Mouse (Mus musculus) hindbrain, embryonic 14.5 days (tissue): ENCODE measurements around the gene Hk1. TPM values are rescaled to one million over a fixed set of nuclear protein-coding genes. Genes with fewer than 3 reads are reported as not detected.
A peak's percentile ranks its signal among the peaks of the same experiment; 100 is the strongest.

ENCODE experiments used
- ATAC-seq: fragments of 200-750 bp; cut with Nextera tagmentation; 2 replicates; pipeline ENCODE4 v1.8.0; 2017; ENCODE audit warnings: moderate number of reproducible peaks, mild to moderate bottlenecking, moderate TSS enrichment, moderate library complexity; ENCODE audit not compliant: low FRiP score
- DNase-seq: peaks from one replicate; pipeline ENCODE4 v3.0.0-alpha.2; 2015; ENCODE audit warnings: low spot score
- H3K27ac ChIP-seq: fragments of 300-500 bp; sonication (generic); 2 replicates; pipeline ENCODE4 v1.5.1; 2014; ENCODE audit warnings: mild to moderate bottlenecking, moderate library complexity
- H3K27me3 ChIP-seq: fragments of 300-500 bp; sonication (generic); 2 replicates; pipeline ENCODE4 v1.6.1; 2014; ENCODE audit warnings: mild to moderate bottlenecking, low read length, mixed read lengths; ENCODE audit not compliant: control insufficient read depth, insufficient read depth
- H3K36me3 ChIP-seq: fragments of 300-500 bp; sonication (generic); replicated peaks from 2 replicates; pipeline ENCODE4 v1.6.1; 2014; ENCODE audit not compliant: control insufficient read depth, insufficient read depth
- H3K4me1 ChIP-seq: fragments of 300-500 bp; sonication (generic); replicated peaks from 2 replicates; pipeline ENCODE4 v1.6.1; 2014; ENCODE audit warnings: antibody characterized with exemption, low read length, mixed read lengths; ENCODE audit not compliant: control insufficient read depth, insufficient read depth
- H3K4me2 ChIP-seq: fragments of 300-500 bp; sonication (generic); replicated peaks from 2 replicates; pipeline ENCODE4 v1.6.1; 2014; ENCODE audit warnings: mild to moderate bottlenecking, moderate library complexity
- H3K4me3 ChIP-seq: fragments of 300-500 bp; sonication (generic); replicated peaks from 2 replicates; pipeline ENCODE4 v1.5.1; 2014; ENCODE audit warnings: mild to moderate bottlenecking, low read length
- H3K9ac ChIP-seq: fragments of 300-500 bp; sonication (generic); 2 replicates; pipeline ENCODE4 v1.6.1; 2014
- H3K9me3 ChIP-seq: fragments of 300-500 bp; sonication (generic); 2 replicates; pipeline ENCODE4 v1.6.1; 2016; ENCODE audit warnings: low read length; ENCODE audit not compliant: control insufficient read depth
- WGBS: fragments of 180-500 bp; shearing (Covaris S2); extraction: QIAGEN DNeasy Blood & Tissue Kit; methylation state at CpG from one replicate; pipeline ENCODE4 v1.1.7; 2014; 5-methylcytosine and 5-hydroxymethylcytosine counted together
- polyA plus RNA-seq: library from polyadenylated mRNA; unstranded; fragments of >200 nt; fragmentation: Nextera tagmentation; extraction: Ambion mirVana; gene quantifications from 2 replicates; pipeline ENCODE4 v1.2.1, GENCODE M21; 2014

The Hk1 gene
- polyA plus RNA-seq, 1 experiment from 2014 or later = 89.9 TPM

DNA sequence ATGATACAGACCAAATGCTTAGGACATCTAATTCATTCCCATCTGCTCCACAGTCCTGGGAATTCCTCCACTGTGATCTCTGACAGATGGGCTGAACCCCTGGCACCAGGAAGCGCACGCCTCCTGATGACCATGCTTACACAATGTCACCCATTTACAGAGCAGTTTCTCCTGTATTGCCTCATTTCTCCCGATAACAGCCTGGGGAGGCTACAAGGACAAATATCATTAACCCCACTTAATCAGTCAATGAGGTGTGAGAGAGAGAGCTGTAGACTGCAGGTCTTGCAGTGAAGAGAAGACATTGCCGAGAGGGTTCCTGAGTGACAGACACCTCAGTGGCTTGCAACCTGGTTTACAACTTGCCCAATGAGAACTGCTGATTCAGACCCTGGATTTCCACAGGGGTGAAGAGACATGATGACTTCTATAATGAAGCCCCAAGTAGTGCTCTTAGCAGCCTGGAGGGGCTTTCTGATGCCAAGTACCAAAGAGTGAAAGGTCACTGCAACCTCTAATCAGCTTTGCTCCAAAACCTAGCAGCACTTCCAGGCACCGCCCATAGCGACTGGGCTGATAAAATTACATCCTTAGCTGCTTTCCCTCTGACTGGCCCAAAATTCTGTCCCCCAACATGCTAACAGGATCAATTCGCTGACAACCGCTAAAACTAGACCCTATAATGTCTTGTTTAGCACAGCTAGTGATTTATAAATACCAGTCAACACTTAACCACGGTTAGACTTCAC lies 35.5 kb downstream of the Hk1 start:
- no peak for DNase-seq
- H3K4me3 ChIP-seq = no peak overlapping the region
- no peaks in the 10 kb centered on the region for H3K9me3 ChIP-seq
- no peaks in the 10 kb centered on the region for H3K36me3 ChIP-seq
- no peak overlapping the region for H3K4me2 ChIP-seq
- H3K9ac ChIP-seq = no peak overlapping the region
- WGBS = 84% methylated on average over 9 of the region's 9 CpGs
- no peak overlapping the region for H3K27ac ChIP-seq
- no peak for ATAC-seq
- H3K27me3 ChIP-seq = no peaks in the 10 kb centered on the region
- H3K4me1 ChIP-seq = peaks cover 5% of the 10 kb centered on the region; the same call in 1 of the 2 replicates

DNA sequence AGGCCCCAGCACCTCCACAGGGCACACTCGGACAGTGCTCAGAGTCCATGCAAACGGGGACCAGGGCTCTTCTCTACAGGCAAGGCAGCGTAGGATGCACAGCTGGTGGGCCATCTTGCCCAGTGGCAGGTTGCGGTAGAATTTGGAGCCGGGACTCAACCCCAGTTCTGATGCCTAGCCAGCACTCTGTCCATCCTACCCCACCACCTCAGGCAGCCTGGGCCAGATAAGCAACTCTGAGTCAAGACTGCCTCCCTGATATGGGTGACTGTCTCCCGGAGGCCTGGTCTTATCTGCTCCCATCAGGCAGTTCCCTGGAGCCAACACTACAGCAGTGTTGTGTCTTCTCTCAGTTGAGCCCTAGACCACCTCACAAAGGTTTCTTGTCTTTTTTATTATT lies 37.2 kb downstream of the Hk1 start:
- Histone ChIP-seq H3K4me1 (peaks cover 18% of the 10 kb centered on the region), H3K9me3 (no peaks in the 10 kb centered on the region), H3K4me2 (no peak overlapping the region), H3K9ac (no peak overlapping the region), H3K27me3 (no peaks in the 10 kb centered on the region), H3K36me3 (no peaks in the 10 kb centered on the region), H3K4me3 (no peak overlapping the region), H3K27ac (no peak overlapping the region)
- no peak for ATAC-seq
- no peak for DNase-seq
- 86% methylated on average over 6 of the region's 6 CpGs for WGBS

DNA sequence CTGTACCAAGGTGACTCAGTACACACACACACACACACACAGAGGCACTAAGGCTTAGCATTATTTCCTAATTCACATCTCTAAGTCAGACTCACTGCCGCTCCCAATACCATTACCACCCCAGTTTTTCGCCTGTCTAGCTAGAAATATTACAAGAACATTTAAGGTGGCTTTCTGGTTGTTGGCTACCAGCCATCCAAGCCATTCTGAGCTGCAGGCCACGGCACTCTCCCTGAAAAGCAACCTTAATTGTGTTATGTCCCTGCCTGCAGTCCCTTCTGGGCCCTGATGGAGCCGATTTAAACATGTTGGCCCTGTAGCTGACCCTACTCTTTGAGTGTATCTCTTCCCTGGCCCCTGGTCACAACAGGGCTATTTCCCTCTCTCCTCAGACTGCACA lies 37.8 kb downstream of the Hk1 start:
- H3K4me2 ChIP-seq = no peak overlapping the region
- peaks cover 18% of the 10 kb centered on the region for H3K4me1 ChIP-seq
- no peaks in the 10 kb centered on the region for H3K36me3 ChIP-seq
- no peak overlapping the region for H3K27ac ChIP-seq
- ATAC-seq = no peak
- H3K4me3 ChIP-seq = no peak overlapping the region
- no peak overlapping the region for H3K9ac ChIP-seq
- no peaks in the 10 kb centered on the region for H3K9me3 ChIP-seq
- H3K27me3 ChIP-seq = no peaks in the 10 kb centered on the region
- DNase-seq = no peak
- WGBS = 77% methylated on average over 4 of the region's 4 CpGs

DNA sequence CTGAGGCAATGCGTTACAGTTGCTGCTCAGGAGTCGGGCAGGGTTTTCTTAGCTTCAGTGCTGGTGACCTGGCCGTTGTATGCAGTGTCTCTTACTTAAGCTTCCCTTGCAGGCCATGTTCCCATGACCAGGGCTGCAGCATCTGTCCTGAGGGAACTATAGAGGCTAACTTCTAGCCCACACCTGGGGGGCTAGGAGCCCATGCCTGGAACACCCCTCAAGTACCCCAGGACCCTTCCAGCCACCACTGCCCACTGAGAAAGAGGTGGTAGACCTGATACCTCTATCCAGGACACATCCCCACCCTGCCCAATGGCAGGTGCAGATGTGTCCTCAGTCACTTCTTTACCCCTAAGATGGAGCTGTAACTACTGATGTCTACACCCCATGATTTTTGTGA lies 38.7 kb downstream of the Hk1 start:
- H3K36me3 ChIP-seq = no peaks in the 10 kb centered on the region
- peak overlapping the region; percentile 82 for H3K9ac ChIP-seq
- H3K4me2 ChIP-seq = peak overlapping the region; percentile 60
- WGBS = 21% methylated on average over 3 of the region's 3 CpGs
- no peaks in the 10 kb centered on the region for H3K9me3 ChIP-seq
- H3K4me3 ChIP-seq = peak overlapping the region; percentile 66
- no peaks in the 10 kb centered on the region for H3K27me3 ChIP-seq
- no peak for DNase-seq
- H3K27ac ChIP-seq = peak overlapping the region; percentile 82
- ATAC-seq = no peak
- H3K4me1 ChIP-seq = peaks cover 18% of the 10 kb centered on the region

DNA sequence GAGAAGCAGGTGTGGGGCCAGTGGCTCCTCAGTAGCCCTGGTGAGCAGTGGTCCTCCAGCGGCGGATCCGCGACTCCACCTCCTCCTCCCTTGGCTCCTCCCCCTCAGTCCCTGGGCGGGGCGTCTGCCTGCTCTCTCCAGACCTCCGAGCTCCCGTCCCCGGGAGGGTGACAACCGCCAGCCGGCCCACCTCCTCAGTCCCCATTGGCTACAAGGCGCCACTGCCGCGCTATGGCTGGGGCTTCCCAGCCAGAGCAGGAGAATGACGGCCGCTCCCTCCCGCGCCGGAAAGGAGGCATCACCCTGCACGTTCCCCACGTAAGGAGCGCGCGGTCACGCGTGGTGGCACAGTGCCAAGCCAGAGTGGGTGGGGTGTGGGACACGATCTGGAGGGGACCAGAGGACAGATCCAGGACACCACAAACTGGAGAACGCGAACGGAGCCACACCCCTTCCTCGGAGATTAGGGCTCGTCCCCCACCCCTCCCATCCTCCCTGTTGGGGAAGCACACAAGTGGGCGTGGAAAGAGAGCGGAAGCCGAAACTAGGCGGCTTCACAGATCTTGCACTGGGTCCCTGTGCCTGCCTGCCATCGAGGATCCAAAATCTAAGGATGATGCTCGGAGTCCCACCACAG lies 39.5 kb downstream of the Hk1 start:
- ATAC-seq = peak; percentile 97
- DNase-seq = peak; percentile 88
- Histone ChIP-seq H3K27ac (peak overlapping the region; percentile 82), H3K9ac (peak overlapping the region; percentile 82), H3K4me3 (peak overlapping the region; percentile 66), H3K27me3 (no peaks in the 10 kb centered on the region), H3K4me1 (peaks cover 18% of the 10 kb centered on the region), H3K36me3 (no peaks in the 10 kb centered on the region), H3K4me2 (peak overlapping the region; percentile 60), H3K9me3 (no peaks in the 10 kb centered on the region)
- WGBS = under 1% methylated on average over 38 of the region's 38 CpGs

DNA sequence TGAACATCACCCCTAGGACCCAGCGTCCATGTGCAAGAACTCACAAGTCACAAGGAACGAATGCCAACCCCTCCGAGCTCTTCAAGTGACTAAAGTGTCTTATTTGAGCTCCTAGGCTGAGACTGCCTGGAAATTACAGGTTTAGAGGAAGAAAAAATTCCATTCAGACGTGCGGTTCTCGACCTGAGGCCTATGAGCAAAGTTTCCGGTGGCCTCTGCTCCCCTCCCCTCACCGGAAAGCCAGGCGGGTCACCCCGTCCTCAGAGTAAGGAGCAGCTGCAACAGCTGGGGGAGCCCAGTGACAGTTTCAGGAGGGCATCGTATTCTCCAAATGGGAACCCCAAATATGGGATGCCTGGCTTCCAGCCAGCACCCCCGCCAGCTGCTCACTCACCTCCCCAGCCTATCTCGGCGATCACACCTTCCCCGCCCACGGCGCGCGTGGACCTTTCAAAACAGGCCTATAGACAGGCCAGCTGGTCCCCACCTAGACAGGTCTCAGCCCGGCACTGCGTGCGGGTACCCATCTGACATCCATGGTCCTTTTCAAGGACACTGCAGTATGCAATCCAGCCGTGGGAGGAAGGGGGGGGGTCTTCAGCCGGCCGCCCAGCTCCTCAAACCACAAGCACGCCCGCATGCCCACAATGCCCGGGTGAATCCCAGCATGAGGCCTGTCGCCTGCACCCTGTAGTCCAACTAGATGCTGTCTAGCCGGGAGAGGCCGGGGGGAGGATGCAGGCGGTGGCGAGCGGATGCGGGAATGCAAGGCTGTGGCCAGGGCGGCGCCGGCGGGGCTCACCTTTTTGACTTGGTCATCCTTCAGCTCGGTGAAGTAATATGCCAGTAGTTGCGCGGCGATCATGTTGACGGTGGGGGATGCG lies 40.3 kb downstream of the Hk1 start:
- Histone ChIP-seq H3K4me1 (peaks cover 18% of the 10 kb centered on the region), H3K9me3 (no peaks in the 10 kb centered on the region), H3K4me3 (peak overlapping the region; percentile 66), H3K4me2 (peak overlapping the region; percentile 60), H3K9ac (peak overlapping the region; percentile 82), H3K27me3 (no peaks in the 10 kb centered on the region), H3K36me3 (no peaks in the 10 kb centered on the region), H3K27ac (peak overlapping the region; percentile 82)
- 5% methylated on average over 45 of the region's 45 CpGs for WGBS
- peak; percentile 38 for DNase-seq
- ATAC-seq = peak; percentile 55

DNA sequence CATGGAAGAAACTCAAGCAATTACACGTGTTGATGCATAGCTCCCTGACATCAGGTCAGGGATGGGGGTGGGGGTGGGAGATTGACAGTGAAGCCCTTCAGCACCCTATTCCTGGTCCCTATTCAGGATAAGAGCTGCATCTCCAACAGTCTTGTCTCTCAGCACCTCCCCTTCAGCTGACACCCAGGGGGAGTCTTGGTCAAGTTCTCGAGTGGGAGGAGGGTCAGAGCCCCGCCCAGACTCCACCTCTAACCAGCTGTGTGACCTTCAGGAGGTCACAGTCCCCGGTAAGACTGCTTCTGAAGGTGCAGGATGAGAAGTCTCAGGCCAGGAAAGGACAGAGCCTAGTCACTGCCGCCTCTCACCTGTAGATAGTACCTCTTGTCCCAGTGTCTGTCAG lies 41.1 kb downstream of the Hk1 start:
- H3K9ac ChIP-seq = peak overlapping the region; percentile 82
- 30% methylated on average over 5 of the region's 5 CpGs for WGBS
- no peaks in the 10 kb centered on the region for H3K9me3 ChIP-seq
- H3K36me3 ChIP-seq = no peaks in the 10 kb centered on the region
- ATAC-seq (no peak), DNase-seq (no peak)
- H3K4me3 ChIP-seq = peak overlapping the region; percentile 66
- peaks cover 18% of the 10 kb centered on the region for H3K4me1 ChIP-seq
- no peaks in the 10 kb centered on the region for H3K27me3 ChIP-seq
- no peak overlapping the region for H3K27ac ChIP-seq
- H3K4me2 ChIP-seq = peak overlapping the region; percentile 60

DNA sequence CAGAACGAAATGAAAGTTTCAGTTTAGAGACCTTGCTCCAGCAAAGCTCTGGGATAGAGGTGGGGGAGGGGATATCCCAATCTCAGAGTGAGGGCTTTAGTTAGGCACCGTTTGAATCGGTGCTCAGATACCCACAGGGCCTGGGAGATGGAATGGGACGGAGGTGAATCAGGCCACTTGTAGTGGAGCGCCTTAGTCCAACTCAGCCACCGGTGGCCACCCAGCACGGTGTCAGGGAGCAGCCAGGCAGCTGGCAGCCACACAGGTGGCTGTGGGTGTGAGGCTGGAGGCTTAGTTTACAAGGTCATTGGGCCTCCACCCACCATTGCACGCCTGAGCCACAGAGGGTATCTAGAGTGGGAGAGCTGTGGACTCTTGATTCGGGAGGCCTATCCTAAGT lies 41.5 kb downstream of the Hk1 start:
- Histone ChIP-seq H3K4me1 (peaks cover 18% of the 10 kb centered on the region), H3K9ac (0 out of 2 replicates have a peak overlapping the region, but pooled peaks have one; percentile 82), H3K36me3 (no peaks in the 10 kb centered on the region), H3K4me3 (peak overlapping the region; percentile 66; the same call in 1 of the 2 replicates), H3K4me2 (peak overlapping the region; percentile 60), H3K9me3 (no peaks in the 10 kb centered on the region), H3K27me3 (no peaks in the 10 kb centered on the region), H3K27ac (no peak overlapping the region)
- ATAC-seq (no peak), DNase-seq (no peak)
- WGBS = 44% methylated on average over 9 of the region's 9 CpGs
